In the genomic region with DNA sequence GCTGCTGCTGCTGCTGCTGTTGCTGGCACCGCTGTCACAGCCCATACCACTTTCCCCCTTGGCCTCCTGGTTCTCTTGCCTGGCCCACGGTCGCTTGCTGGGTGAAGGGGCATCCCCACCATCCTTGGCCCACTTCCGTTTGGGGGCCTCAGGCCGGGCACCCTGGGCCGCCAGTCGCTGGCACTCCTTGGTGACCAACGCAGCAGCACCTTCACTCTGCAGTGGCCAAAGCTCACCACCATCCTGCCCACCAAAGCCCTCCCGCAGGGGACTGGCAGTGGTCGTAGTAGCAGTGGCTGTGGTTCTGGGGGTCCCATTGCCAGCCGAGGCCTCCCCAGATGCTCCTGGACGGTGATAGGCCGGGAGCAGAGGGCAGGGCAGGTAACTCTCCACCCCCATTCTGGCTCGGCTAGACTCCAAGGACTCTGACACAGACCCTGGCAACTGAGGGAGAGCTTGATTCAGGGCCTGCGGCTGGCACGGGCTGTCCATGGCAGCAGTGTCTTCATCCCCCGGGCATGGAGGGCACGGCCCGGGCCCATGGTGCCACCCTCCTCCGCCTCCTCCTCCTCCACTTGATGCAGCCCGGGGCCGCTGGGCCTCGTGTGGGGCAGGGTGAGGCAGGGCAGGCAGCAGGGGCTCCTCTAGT, we compare ENCODE assay signal across 9 mouse cellular contexts. TPM values are rescaled to one million over a fixed set of nuclear protein-coding genes. Genes with fewer than 3 reads are reported as not detected.
A peak's percentile ranks its signal among the peaks of the same experiment; 100 is the strongest.
DNase-seq lines count a peak whose midpoint lies in the region; ATAC-seq lines count a peak whose summit lies in the region.
"Had no signal": no experiment of that assay in that cellular context is flagged by ENCODE, and none has a peak within 500 bp of the region (broad histone marks: within the 10 kb centered on the region; RNA-seq: fewer than 3 reads in every experiment).

No protein-coding gene starts in this region.

- peak overlapping the region; percentile 97; the same call in 1 of the 2 replicates for H3K27ac ChIP-seq in embryonic facial prominence, embryonic 15.5 days (replicated peaks)
- peak overlapping the region; percentile 98 for H3K27ac ChIP-seq in intestine, embryonic 16.5 days (ENCODE audit: low read length)
- peak overlapping the region; percentile 98 for H3K27ac ChIP-seq in midbrain, embryonic 10.5 days (replicated peaks)

- ATAC-seq in embryonic facial prominence, embryonic 15.5 days (ENCODE audit: insufficient number of reproducible peaks, low FRiP score, low TSS enrichment, low read depth), result no peak
- ATAC-seq in intestine, embryonic 16.5 days, result no peak

- 64% methylated on average over 23 of the region's 23 CpGs for WGBS in embryonic facial prominence, embryonic 15.5 days
- 53% methylated on average over 23 of the region's 23 CpGs for WGBS in intestine, embryonic 16.5 days
- WGBS in midbrain, embryonic 10.5 days, result 83% methylated on average over 23 of the region's 23 CpGs

- no peaks in the 10 kb centered on the region for H3K9me3 ChIP-seq in embryonic facial prominence, embryonic 15.5 days (replicated peaks)
- H3K9me3 ChIP-seq in intestine, embryonic 16.5 days (ENCODE audit: control insufficient read depth, low read length), result no peaks in the 10 kb centered on the region
- H3K9me3 ChIP-seq in midbrain, embryonic 10.5 days (replicated peaks), result no peaks in the 10 kb centered on the region

- H3K36me3 ChIP-seq in embryonic facial prominence, embryonic 15.5 days, result peaks cover 15% of the 10 kb centered on the region
- H3K36me3 ChIP-seq in intestine, embryonic 16.5 days (ENCODE audit: control insufficient read depth, insufficient read depth, low read length), result peaks cover 3% of the 10 kb centered on the region; the same call in 1 of the 2 replicates
- peaks cover 55% of the 10 kb centered on the region for H3K36me3 ChIP-seq in midbrain, embryonic 10.5 days

- H3K4me2 ChIP-seq in embryonic facial prominence, embryonic 15.5 days (replicated peaks), result peak overlapping the region; percentile 70
- H3K4me2 ChIP-seq in intestine, embryonic 16.5 days (ENCODE audit: low read depth, low read length), result peak overlapping the region; percentile 85

- peak overlapping the region; percentile 60 for H3K4me3 ChIP-seq in embryonic facial prominence, embryonic 15.5 days (replicated peaks)
- H3K4me3 ChIP-seq in intestine, embryonic 16.5 days (ENCODE audit: low read length), result peak overlapping the region; percentile 76
- H3K4me3 ChIP-seq in midbrain, embryonic 10.5 days, result peak overlapping the region; percentile 86

- H3K27me3 ChIP-seq in embryonic facial prominence, embryonic 15.5 days, result no peaks in the 10 kb centered on the region
- no peaks in the 10 kb centered on the region for H3K27me3 ChIP-seq in intestine, embryonic 16.5 days (replicated peaks; ENCODE audit: control insufficient read depth, insufficient read depth, low read length)
- no peaks in the 10 kb centered on the region for H3K27me3 ChIP-seq in midbrain, embryonic 10.5 days (ENCODE audit: low read depth, poor library complexity, severe bottlenecking)

- DNase-seq in layer of hippocampus, adult 11-12 months (ENCODE audit: low spot score), result peak; percentile 50
- no peak for DNase-seq in layer of hippocampus, postnatal 14 days (ENCODE audit: low spot score in 2 of 2)
- peak; percentile 94 for DNase-seq in adrenal gland, adult 2 months
- DNase-seq in midbrain, embryonic 10.5 days (ENCODE audit: low spot score), result no peak
- no peak for DNase-seq in embryo, embryonic 10 days (ENCODE audit: low spot score)
- no peak for DNase-seq in layer of hippocampus, adult 18-20 months (ENCODE audit: low spot score in 2 of 2)

- H3K4me1 ChIP-seq in embryonic facial prominence, embryonic 15.5 days, result peaks cover 70% of the 10 kb centered on the region
- peaks cover 54% of the 10 kb centered on the region for H3K4me1 ChIP-seq in intestine, embryonic 16.5 days (ENCODE audit: control insufficient read depth, insufficient read depth, low read length)
- H3K4me1 ChIP-seq in midbrain, embryonic 10.5 days, result peaks cover 64% of the 10 kb centered on the region

- peak overlapping the region; percentile 43 for H3K9ac ChIP-seq in embryonic facial prominence, embryonic 15.5 days
- peak overlapping the region; percentile 89 for H3K9ac ChIP-seq in intestine, embryonic 16.5 days (ENCODE audit: low read depth, low read length)

RNA-seq across cellular contexts. Expression of a gene that starts 1.5 kb away (rescaled TPM):
- 10 to 100 TPM; 88.1 to 90.7 TPM for total RNA-seq in layer of hippocampus, postnatal 14 days (2021)
- total RNA-seq in adrenal gland, adult 2 months (2021), result 100 to 1,000 TPM in 1 of 2 experiments, 10 to 100 TPM in 1; 85.6 to 101 TPM
- 142 and 144 TPM in 2 replicates for polyA plus RNA-seq in adrenal gland, adult 2 months (2012; rRNA removed)
- polyA plus RNA-seq in embryonic facial prominence, embryonic 15.5 days (2015; fragmentation: Nextera tagmentation; extraction: Ambion mirVana), result 83.0 and 86.7 TPM in 2 replicates
- polyA plus RNA-seq in intestine, embryonic 16.5 days (2015; fragmentation: Nextera tagmentation; extraction: Ambion mirVana), result 66.1 and 72.4 TPM in 2 replicates
- 80.4 and 84.4 TPM in 2 replicates for polyA plus RNA-seq in midbrain, embryonic 10.5 days (2016; fragmentation: Nextera tagmentation; extraction: Ambion mirVana)
- 100 to 1,000 TPM; 106 to 110 TPM for total RNA-seq in layer of hippocampus, adult 18-20 months (2021)

RNA-seq across cellular contexts. Expression of a gene that starts 11.6 kb away (rescaled TPM):
- total RNA-seq in layer of hippocampus, postnatal 14 days (2021), result not detected
- total RNA-seq in adrenal gland, adult 2 months (2021), result not detected
- not detected in 2 replicates for polyA plus RNA-seq in adrenal gland, adult 2 months (2012; rRNA removed)
- 2.1 and 4.7 TPM in 2 replicates for polyA plus RNA-seq in embryonic facial prominence, embryonic 15.5 days (2015; fragmentation: Nextera tagmentation; extraction: Ambion mirVana)
- 0.09 TPM in 1 of 2 replicates, not detected in the other for polyA plus RNA-seq in intestine, embryonic 16.5 days (2015; fragmentation: Nextera tagmentation; extraction: Ambion mirVana)
- polyA plus RNA-seq in midbrain, embryonic 10.5 days (2016; fragmentation: Nextera tagmentation; extraction: Ambion mirVana), result 0.12 and 0.19 TPM in 2 replicates
- total RNA-seq in layer of hippocampus, adult 18-20 months (2021), result not detected
- total RNA-seq: left cerebral cortex, postnatal 10 days had no signal

RNA-seq across cellular contexts. Expression of a gene that starts 13.6 kb away (rescaled TPM):
- total RNA-seq in layer of hippocampus, postnatal 14 days (2021), result 10 to 100 TPM; 85.1 to 87.0 TPM
- 10 to 100 TPM; 53.2 to 60.9 TPM for total RNA-seq in adrenal gland, adult 2 months (2021)
- 86.9 and 97.4 TPM in 2 replicates for polyA plus RNA-seq in adrenal gland, adult 2 months (2012; rRNA removed)
- 72.4 and 73.1 TPM in 2 replicates for polyA plus RNA-seq in embryonic facial prominence, embryonic 15.5 days (2015; fragmentation: Nextera tagmentation; extraction: Ambion mirVana)
- polyA plus RNA-seq in intestine, embryonic 16.5 days (2015; fragmentation: Nextera tagmentation; extraction: Ambion mirVana), result 69.9 and 70.1 TPM in 2 replicates
- polyA plus RNA-seq in midbrain, embryonic 10.5 days (2016; fragmentation: Nextera tagmentation; extraction: Ambion mirVana), result 69.0 and 71.0 TPM in 2 replicates
- 10 to 100 TPM; 88.4 to 94.7 TPM for total RNA-seq in layer of hippocampus, adult 18-20 months (2021)

RNA-seq across cellular contexts. Expression of a gene that starts 15.8 kb away (rescaled TPM):
- total RNA-seq in layer of hippocampus, postnatal 14 days (2021), result not detected
- total RNA-seq in adrenal gland, adult 2 months (2021), result not detected
- polyA plus RNA-seq in adrenal gland, adult 2 months (2012; rRNA removed), result 0.10 TPM in 1 of 2 replicates, not detected in the other
- polyA plus RNA-seq in embryonic facial prominence, embryonic 15.5 days (2015; fragmentation: Nextera tagmentation; extraction: Ambion mirVana), result 1.9 TPM in 1 of 2 replicates, not detected in the other
- polyA plus RNA-seq in intestine, embryonic 16.5 days (2015; fragmentation: Nextera tagmentation; extraction: Ambion mirVana), result not detected in 2 replicates
- polyA plus RNA-seq in midbrain, embryonic 10.5 days (2016; fragmentation: Nextera tagmentation; extraction: Ambion mirVana), result not detected in 2 replicates
- not detected for total RNA-seq in layer of hippocampus, adult 18-20 months (2021)
- total RNA-seq: left cerebral cortex, postnatal 10 days had no signal

RNA-seq across cellular contexts. Expression of a gene that starts 15.8 kb away (rescaled TPM):
- total RNA-seq in layer of hippocampus, postnatal 14 days (2021), result 10 to 100 TPM in 1 of 2 experiments, 1 to 10 TPM in 1; 5.6 to 15.8 TPM
- not detected for total RNA-seq in adrenal gland, adult 2 months (2021)
- polyA plus RNA-seq in adrenal gland, adult 2 months (2012; rRNA removed), result 0.44 TPM in 1 of 2 replicates, not detected in the other
- polyA plus RNA-seq in embryonic facial prominence, embryonic 15.5 days (2015; fragmentation: Nextera tagmentation; extraction: Ambion mirVana), result 37.4 and 53.5 TPM in 2 replicates
- 3.8 and 5.1 TPM in 2 replicates for polyA plus RNA-seq in intestine, embryonic 16.5 days (2015; fragmentation: Nextera tagmentation; extraction: Ambion mirVana)
- polyA plus RNA-seq in midbrain, embryonic 10.5 days (2016; fragmentation: Nextera tagmentation; extraction: Ambion mirVana), result 2.1 and 2.2 TPM in 2 replicates
- 1 to 10 TPM in 1 of 2 experiments, under 1 TPM in 1; 0.62 to 2.0 TPM for total RNA-seq in layer of hippocampus, adult 18-20 months (2021)

Comparison
In these comparisons a context has a peak if more than half of its experiments do, and no peak if none do; other contexts are left out.
1. DNase-seq: peak in layer of hippocampus, adult 11-12 months (single experiment) and adrenal gland, adult 2 months (single experiment); none in layer of hippocampus, postnatal 14 days (0 of 2), midbrain, embryonic 10.5 days (single experiment), embryo, embryonic 10 days (single experiment) and layer of hippocampus, adult 18-20 months (0 of 2).
2. Peak in every context shown above with its lines, with median percentiles within 50 percentile points of each other: H3K27ac ChIP-seq and H3K4me3 ChIP-seq.